Mouse (Mus musculus) heart, adult 2 months (tissue): ENCODE data around the gene D930020B18Rik. TPM values are rescaled to one million over a fixed set of nuclear protein-coding genes. Genes with fewer than 3 reads are reported as not detected.
A peak's percentile ranks its signal among the peaks of the same experiment; 100 is the strongest.

Experiments
- DNase-seq, 2 experiments: peaks; one replicate each; pipeline ENCODE4 v3.0.0; 2021
- H3K27ac ChIP-seq: fragments of 200-600 bp; 2 replicates; pipeline ENCODE4 v1.8.1; 2022
- H3K27me3 ChIP-seq: fragments of 200-500 bp; 2 replicates; pipeline ENCODE4 v1.6.1; 2012; ENCODE audit warnings: mild to moderate bottlenecking, low read length, inconsistent platforms, mixed read lengths; ENCODE audit not compliant: control insufficient read depth, insufficient read depth
- H3K36me3 ChIP-seq: fragments of 200-500 bp; 2 replicates; pipeline ENCODE4 v1.6.1; 2012; ENCODE audit warnings: low read length, inconsistent platforms; ENCODE audit not compliant: control insufficient read depth, insufficient read depth
- H3K4me1 ChIP-seq: fragments of 200-500 bp; 2 replicates; pipeline ENCODE4 v1.6.1; 2011; ENCODE audit warnings: low read length; ENCODE audit not compliant: control insufficient read depth, insufficient read depth
- H3K4me3 ChIP-seq: fragments of 200-600 bp; 2 replicates; pipeline ENCODE4 v1.8.1; 2022
- H3K79me2 ChIP-seq: fragments of 200-500 bp; replicated peaks from 2 replicates; pipeline ENCODE4 v1.6.1; 2012; ENCODE audit warnings: mild to moderate bottlenecking, inconsistent platforms, low read length, moderate library complexity, mixed read lengths; ENCODE audit not compliant: control insufficient read depth, insufficient read depth
- H3K9ac ChIP-seq: fragments of 200-500 bp; 2 replicates; pipeline ENCODE4 v1.6.1; 2012; ENCODE audit warnings: low read depth, mild to moderate bottlenecking, control low read depth, inconsistent platforms, low read length, mixed read lengths
- CTCF ChIP-seq: fragments of 200-600 bp; IDR thresholded peaks from 2 replicates; pipeline ENCODE4 v1.8.1; 2022; ENCODE audit warnings: antibody characterized with exemption, mild to moderate bottlenecking, moderate library complexity
- EP300 ChIP-seq: fragments of 200-500 bp; IDR thresholded peaks from 2 replicates; pipeline ENCODE4 v1.6.1; 2011; ENCODE audit warnings: low read depth, low read length, control low read depth; ENCODE audit not compliant: insufficient read depth
- POLR2A ChIP-seq: fragments of 200-500 bp; IDR thresholded peaks from 2 replicates; pipeline ENCODE4 v1.6.1; 2011; ENCODE audit warnings: mild to moderate bottlenecking, low read depth, low read length, control low read depth; ENCODE audit not compliant: insufficient read depth
- WGBS: fragments of 180-500 bp; shearing (Covaris S2); methylation state at CpG from one replicate; pipeline ENCODE4 v1.1.7; 2018; 5-methylcytosine and 5-hydroxymethylcytosine counted together
- intact Hi-C: fragments of 180-260 bp; cut with DNase I; formaldehyde crosslinking; loops from one replicate; pipeline ENCODE4 v1.15.1; 2025
- microRNA-seq, 2 experiments: library from miRNA; unstranded; fragments of <30 nt; microRNA quantifications; one replicate each; pipeline ENCODE4 v1.2.0; 2021
- polyA plus RNA-seq: library from polyadenylated mRNA; depleted of rRNA; stranded (reverse); fragments of >200 nt; gene quantifications from 2 replicates; pipeline ENCODE4 v1.2.3, GENCODE M21; 2012; rRNA removed
- total RNA-seq, 2 experiments: library from RNA; stranded (reverse); gene quantifications; 2 replicates each; pipeline ENCODE4 v1.2.3; 2021

Gene D930020B18Rik
- total and polyA plus RNA-seq, 3 experiments, result not detected

DNA sequence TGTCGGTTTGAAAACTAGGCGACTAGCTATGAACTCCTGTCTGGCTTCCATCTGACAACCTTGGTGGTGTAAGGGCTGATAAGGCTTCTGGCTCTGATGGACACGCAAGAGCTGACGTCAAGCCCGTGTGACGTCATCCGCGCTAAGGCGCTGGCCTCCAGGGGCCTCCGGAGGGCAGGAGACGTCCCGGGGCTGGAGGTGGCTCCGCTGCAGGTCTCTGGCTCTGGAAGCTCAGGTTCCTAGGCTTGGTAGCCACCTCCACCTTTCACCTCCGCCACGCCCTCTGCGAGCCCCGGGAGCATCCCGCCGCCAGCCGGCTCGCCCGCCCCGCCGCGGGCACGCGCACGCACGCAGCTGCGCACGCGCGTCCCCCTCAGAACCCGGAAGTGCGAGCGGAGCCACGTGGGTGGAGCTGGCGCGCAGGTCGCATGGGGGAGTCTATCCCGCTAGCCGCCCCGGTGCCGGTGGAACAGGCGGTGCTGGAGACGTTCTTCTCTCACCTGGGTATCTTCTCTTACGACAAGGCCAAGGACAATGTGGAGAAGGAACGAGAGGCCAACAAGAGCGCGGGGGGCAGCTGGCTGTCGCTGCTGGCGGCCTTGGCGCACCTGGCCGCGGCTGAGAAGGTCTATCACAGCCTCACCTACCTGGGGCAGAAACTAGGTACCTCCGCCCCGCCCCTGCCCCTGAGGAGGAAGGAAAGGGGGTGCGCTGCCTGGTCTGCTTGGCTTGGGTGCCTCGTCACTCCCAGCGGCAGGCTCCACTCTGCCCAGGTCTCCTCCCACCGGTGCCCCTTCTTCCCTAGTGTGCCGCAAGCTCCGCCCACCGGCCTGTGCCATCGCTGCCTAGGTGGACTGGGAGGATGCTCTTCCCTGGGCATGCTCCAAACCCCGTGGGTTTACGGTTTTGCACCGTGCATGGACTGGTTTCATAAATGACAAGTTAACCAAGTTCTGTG is 98.4 kb downstream of the D930020B18Rik start, which contains the start of gene BC048403:
BC048403 (plus strand) TSS at position 390 of the 958 bp plus-strand sequence.
- under 1% methylated on average over 68 of the region's 68 CpGs for WGBS
- H3K36me3 ChIP-seq, result no peaks in the 10 kb centered on the region
- peak within 1 kb of the TSS; percentile 63 for H3K9ac ChIP-seq
- TF ChIP-seq EP300 (peak; percentile 23; the same call in 1 of the 2 replicates), POLR2A (peak; percentile 67), CTCF (peak; percentile 41)
- H3K27ac ChIP-seq, result peak within 1 kb of the TSS; percentile 72
- intact Hi-C loops, result no loop called here
- peak within 1 kb of the TSS; percentile 58 for H3K4me3 ChIP-seq
- H3K4me1 ChIP-seq, result peaks cover 2% of the 10 kb centered on the region; the same call in 1 of the 2 replicates
- H3K79me2 ChIP-seq, result no peaks in the 10 kb centered on the region
- peak; percentile 92 to 93 for DNase-seq
- no peaks in the 10 kb centered on the region for H3K27me3 ChIP-seq

DNA sequence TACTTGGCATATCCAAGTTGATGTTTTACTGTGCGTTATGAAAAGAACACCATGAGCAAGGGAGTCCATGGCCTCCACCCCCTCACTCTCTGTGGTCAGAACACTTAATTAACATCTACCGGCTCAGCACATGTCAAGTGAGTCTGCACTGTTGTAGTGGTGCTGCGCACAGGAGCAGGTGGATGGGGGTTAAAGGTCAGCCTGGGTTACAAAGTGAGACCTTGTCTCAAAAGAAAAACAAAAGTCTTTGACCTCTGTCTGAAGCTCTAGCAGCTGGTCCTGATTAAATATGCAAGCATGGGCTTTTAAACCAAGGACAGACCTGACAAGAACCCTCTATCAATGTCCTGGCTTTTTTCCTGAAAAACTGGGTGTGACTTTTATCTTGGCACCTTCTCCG is 100.9 kb downstream of the D930020B18Rik start:
- Histone ChIP-seq H3K27me3 (no peaks in the 10 kb centered on the region), H3K9ac (no peak overlapping the region), H3K4me1 (peaks cover 2% of the 10 kb centered on the region; the same call in 1 of the 2 replicates), H3K27ac (no peak overlapping the region), H3K4me3 (no peak overlapping the region), H3K36me3 (no peaks in the 10 kb centered on the region), H3K79me2 (no peaks in the 10 kb centered on the region)
- TF ChIP-seq POLR2A (no peak), EP300 (no peak), CTCF (no peak)
- DNase-seq, result no peak
- WGBS, result 77% methylated on average over 4 of the region's 4 CpGs
- intact Hi-C loops, result no loop called here

Small RNA genes lying within 50 kb of the gene (microRNA-seq; reads per million reads assigned to microRNA genes)
- 0 reads per million in 2 experiments for gene Gm24330

Other genes starting within 250 kb of the D930020B18Rik start
- gene Rassf3, start 165.2 kb upstream of the D930020B18Rik start, total RNA-seq, result 100 to 1,000 TPM; 134 to 135 TPM
- gene Rassf3, start 165.2 kb upstream of the D930020B18Rik start, polyA plus RNA-seq, result 69.4 and 121 TPM in 2 replicates
- 10 to 100 TPM; 14.9 to 15.6 TPM for gene Tbk1, start 54.8 kb upstream of the D930020B18Rik start, total RNA-seq
- gene Tbk1, start 54.8 kb upstream of the D930020B18Rik start, polyA plus RNA-seq, result 7.2 and 13.4 TPM in 2 replicates
- 10 to 100 TPM; 30.0 to 30.8 TPM for gene Xpot, start 15.3 kb upstream of the D930020B18Rik start, total RNA-seq
- 43.8 and 59.9 TPM in 2 replicates for gene Xpot, start 15.3 kb upstream of the D930020B18Rik start, polyA plus RNA-seq
- 1 to 10 TPM; 2.0 to 2.2 TPM for gene BC048403, start 98.3 kb downstream of the D930020B18Rik start, total RNA-seq
- gene BC048403, start 98.3 kb downstream of the D930020B18Rik start, polyA plus RNA-seq, result 1.9 and 2.8 TPM in 2 replicates